Mouse (Mus musculus): ENCODE results near the gene Sephs2. TPM values are rescaled to one million over a fixed set of nuclear protein-coding genes. Genes with fewer than 3 reads are reported as not detected.

Sephs2 gene
- polyA plus RNA-seq, 1 experiment = 16.2 TPM

DNA sequence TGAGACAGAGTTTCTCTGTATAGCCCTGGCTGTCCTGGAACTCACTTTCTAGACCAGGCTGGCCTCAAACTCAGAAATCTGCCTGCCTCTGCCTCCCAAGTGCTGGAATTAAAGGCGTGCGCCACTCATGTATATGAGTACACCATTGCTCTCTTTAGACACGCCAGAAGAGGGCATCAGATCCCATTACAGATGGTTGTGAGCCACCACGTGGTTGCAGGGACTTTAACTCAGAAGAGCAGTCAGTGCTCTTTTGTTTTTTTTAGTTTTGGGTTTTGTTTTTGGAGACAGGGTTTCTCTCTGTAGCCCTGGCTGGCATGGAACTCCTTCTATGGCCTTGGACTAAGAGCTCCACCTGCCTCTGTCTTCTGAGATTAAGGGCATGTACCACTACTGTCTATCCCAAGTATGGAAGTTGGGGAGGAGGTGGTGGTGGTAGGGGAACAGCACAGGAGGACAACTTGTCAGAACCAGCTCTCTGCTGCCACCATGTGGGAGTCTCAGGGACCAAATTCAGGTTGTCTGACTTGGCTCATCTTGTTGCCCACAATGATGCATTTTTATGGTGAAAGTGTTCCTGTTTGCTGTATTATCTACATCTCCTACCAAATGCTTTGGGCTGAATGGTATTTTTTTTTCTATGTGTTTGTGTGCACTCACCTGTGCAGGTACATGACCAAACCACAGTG lies 45.1 kb downstream of the Sephs2 start:
- 54% methylated on average over 4 of the region's 4 CpGs for WGBS
- DNase-seq = peak; percentile 72
- TF ChIP-seq CTCF (IDR thresholded peaks at IDR 0.05; ENCODE audit: insufficient read depth, low read length) = peak; percentile 93
- TF ChIP-seq POLR2A (IDR thresholded peaks at IDR 0.05; ENCODE audit: borderline replicate concordance, extremely low read depth, low read depth, low read length) = no peak
- Histone ChIP-seq H3K4me3 (replicated peaks; ENCODE audit: extremely low read depth, low read depth, low read length) (no peak overlapping the region), H3K4me1 (ENCODE audit: control insufficient read depth, insufficient read depth, low read length) (peaks cover 5% of the 10 kb centered on the region; the same call in 1 of the 2 replicates)

GRCm38 (mm10) chr7:127225147-127225995 lies 48.5 kb downstream of the Sephs2 start:
- Histone ChIP-seq H3K4me1 (ENCODE audit: control insufficient read depth, insufficient read depth, low read length) (no peaks in the 10 kb centered on the region), H3K4me3 (replicated peaks; ENCODE audit: extremely low read depth, low read depth, low read length) (no peak overlapping the region)
- no peak for TF ChIP-seq POLR2A (IDR thresholded peaks at IDR 0.05; ENCODE audit: borderline replicate concordance, extremely low read depth, low read depth, low read length)
- TF ChIP-seq CTCF (IDR thresholded peaks at IDR 0.05; ENCODE audit: insufficient read depth, low read length) = no peak
- WGBS = 84% methylated on average over 11 of the region's 11 CpGs
- no peak for DNase-seq

DNA sequence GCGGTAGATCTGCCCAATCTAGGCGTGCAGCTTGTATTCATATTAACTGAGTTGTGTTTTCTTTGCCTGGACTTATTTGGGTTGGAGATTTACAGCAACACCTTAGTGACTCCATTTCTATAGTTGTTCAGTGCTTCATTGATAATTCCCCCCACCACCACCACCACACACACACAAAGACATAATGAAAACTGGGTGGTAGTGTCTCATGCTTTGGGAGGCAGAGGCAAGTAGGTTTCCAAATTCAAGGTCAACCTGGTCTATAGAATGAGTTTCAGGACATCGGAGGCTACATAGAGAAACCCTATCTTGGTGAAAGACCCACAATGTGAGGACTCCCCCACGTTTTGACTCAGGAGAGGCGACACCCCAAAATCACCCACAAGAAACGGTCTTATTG lies 49.2 kb downstream of the Sephs2 start:
- no peaks in the 10 kb centered on the region for H3K4me1 ChIP-seq (ENCODE audit: control insufficient read depth, insufficient read depth, low read length)
- DNase-seq = no peak
- TF ChIP-seq POLR2A (IDR thresholded peaks at IDR 0.05; ENCODE audit: borderline replicate concordance, extremely low read depth, low read depth, low read length) (no peak), CTCF (IDR thresholded peaks at IDR 0.05; ENCODE audit: insufficient read depth, low read length) (no peak)
- H3K4me3 ChIP-seq (replicated peaks; ENCODE audit: extremely low read depth, low read depth, low read length) = no peak overlapping the region
- WGBS = 92% methylated on average over 6 of the region's 6 CpGs

GRCm38 (mm10) chr7:127223515-127224478 lies 50.1 kb downstream of the Sephs2 start:
- no peak for DNase-seq
- TF ChIP-seq CTCF (IDR thresholded peaks at IDR 0.05; ENCODE audit: insufficient read depth, low read length) (no peak), POLR2A (IDR thresholded peaks at IDR 0.05; ENCODE audit: borderline replicate concordance, extremely low read depth, low read depth, low read length) (no peak)
- 87% methylated on average over 6 of the region's 6 CpGs for WGBS
- H3K4me3 ChIP-seq (replicated peaks; ENCODE audit: extremely low read depth, low read depth, low read length) = no peak overlapping the region
- H3K4me1 ChIP-seq (ENCODE audit: control insufficient read depth, insufficient read depth, low read length) = no peaks in the 10 kb centered on the region

GRCm38 (mm10) chr7:127223106-127223505 lies 50.7 kb downstream of the Sephs2 start:
- WGBS = 97% methylated on average over 3 of the region's 3 CpGs
- no peak overlapping the region for H3K4me3 ChIP-seq (replicated peaks; ENCODE audit: extremely low read depth, low read depth, low read length)
- TF ChIP-seq POLR2A (IDR thresholded peaks at IDR 0.05; ENCODE audit: borderline replicate concordance, extremely low read depth, low read depth, low read length) = no peak
- no peak for DNase-seq
- H3K4me1 ChIP-seq (ENCODE audit: control insufficient read depth, insufficient read depth, low read length) = no peaks in the 10 kb centered on the region

Other genes with a start within 250 kb of the Sephs2 start
- gene Maz, start 247.0 kb downstream of the Sephs2 start, polyA plus RNA-seq (2012; rRNA removed) = 131 and 194 TPM in 2 replicates
- gene Kif22, start 231.6 kb downstream of the Sephs2 start, polyA plus RNA-seq (2012; rRNA removed) = 0.78 and 1.3 TPM in 2 replicates
- gene Zg16, start 186.7 kb downstream of the Sephs2 start, polyA plus RNA-seq (2012; rRNA removed) = 0.37 and 19.0 TPM in 2 replicates
- 45.0 and 49.9 TPM in 2 replicates for gene AI467606, start 182.7 kb downstream of the Sephs2 start, polyA plus RNA-seq (2012; rRNA removed)
- 0.57 and 0.93 TPM in 2 replicates for gene Qprt, start 151.8 kb downstream of the Sephs2 start, polyA plus RNA-seq (2012; rRNA removed)
- 11.8 and 13.2 TPM in 2 replicates for gene Spn, start 136.2 kb downstream of the Sephs2 start, polyA plus RNA-seq (2012; rRNA removed)
- gene Cd2bp2, start 78.0 kb downstream of the Sephs2 start, polyA plus RNA-seq (2012; rRNA removed) = 20.7 and 31.0 TPM in 2 replicates
- gene Tbc1d10b, start 65.6 kb downstream of the Sephs2 start, polyA plus RNA-seq (2012; rRNA removed) = 30.3 and 32.9 TPM in 2 replicates
- gene Mylpf, start 65.2 kb downstream of the Sephs2 start, polyA plus RNA-seq (2012; rRNA removed) = 1.3 and 135 TPM in 2 replicates
- 8.9 and 11.6 TPM in 2 replicates for gene Zfp553, start 41.0 kb downstream of the Sephs2 start, polyA plus RNA-seq (2012; rRNA removed)
- gene Sept1, start 40.9 kb downstream of the Sephs2 start, polyA plus RNA-seq (2012; rRNA removed) = 26.5 and 28.5 TPM in 2 replicates
- 57.4 and 82.8 TPM in 2 replicates for gene Zfp771, start 29.8 kb downstream of the Sephs2 start, polyA plus RNA-seq (2012; rRNA removed)
- gene Dctpp1, start 13.3 kb downstream of the Sephs2 start, polyA plus RNA-seq (2012; rRNA removed) = 17.6 and 17.9 TPM in 2 replicates
- 28.2 and 36.9 TPM in 2 replicates for gene Itgal, start 22.2 kb upstream of the Sephs2 start, polyA plus RNA-seq (2012; rRNA removed)
- 31.7 and 35.5 TPM in 2 replicates for gene Zfp768, start 71.5 kb upstream of the Sephs2 start, polyA plus RNA-seq (2012; rRNA removed)
- gene Zfp747, start 102.0 kb upstream of the Sephs2 start, polyA plus RNA-seq (2012; rRNA removed) = 10.9 TPM in 2 replicates
- 4.1 and 5.1 TPM in 2 replicates for gene 9130019O22Rik, start 113.1 kb upstream of the Sephs2 start, polyA plus RNA-seq (2012; rRNA removed)
- gene E430018J23Rik, start 119.6 kb upstream of the Sephs2 start, polyA plus RNA-seq (2012; rRNA removed) = 7.6 TPM in 2 replicates
- gene Zfp764, start 132.8 kb upstream of the Sephs2 start, polyA plus RNA-seq (2012; rRNA removed) = 7.5 and 8.5 TPM in 2 replicates
- 22.6 and 23.0 TPM in 2 replicates for gene Zfp688, start 148.0 kb upstream of the Sephs2 start, polyA plus RNA-seq (2012; rRNA removed)
- gene Zfp689, start 175.1 kb upstream of the Sephs2 start, polyA plus RNA-seq (2012; rRNA removed) = 4.9 and 5.6 TPM in 2 replicates
- gene Prr14, start 185.6 kb upstream of the Sephs2 start, polyA plus RNA-seq (2012; rRNA removed) = 80.2 and 89.0 TPM in 2 replicates
- gene Fbrs, start 205.1 kb upstream of the Sephs2 start, polyA plus RNA-seq (2012; rRNA removed) = 32.0 and 42.2 TPM in 2 replicates
- 27.0 and 32.8 TPM in 2 replicates for gene Srcap, start 237.9 kb upstream of the Sephs2 start, polyA plus RNA-seq (2012; rRNA removed)
- 8.1 and 10.0 TPM in 2 replicates for gene Gm42715, start 245.5 kb upstream of the Sephs2 start, polyA plus RNA-seq (2012; rRNA removed)

Data from lung, adult 2 months (tissue).